Mouse (Mus musculus) left cerebral cortex, postnatal 4 days (tissue): ENCODE measurements at regions not wholly inside any gene's neighbourhood (a gene's known extent, or its start where the extent isn't known, plus 50 kb on each side); places are given as distances from the start of the nearest gene placed in this dataset.

Experiments
- DNase-seq: peaks from one replicate; pipeline ENCODE4 v3.0.0-alpha.2; 2022
- intact Hi-C: fragments of 180-260 bp; cut with DNase I; formaldehyde crosslinking; loops from one replicate; pipeline ENCODE4 v1.15.1; 2025

- no peak for DNase-seq
- intact Hi-C loops: no loop called here
Observed at GRCm38 (mm10) chr15:62177768-62178410, 1255.1 kb upstream of the A1bg start.

DNA sequence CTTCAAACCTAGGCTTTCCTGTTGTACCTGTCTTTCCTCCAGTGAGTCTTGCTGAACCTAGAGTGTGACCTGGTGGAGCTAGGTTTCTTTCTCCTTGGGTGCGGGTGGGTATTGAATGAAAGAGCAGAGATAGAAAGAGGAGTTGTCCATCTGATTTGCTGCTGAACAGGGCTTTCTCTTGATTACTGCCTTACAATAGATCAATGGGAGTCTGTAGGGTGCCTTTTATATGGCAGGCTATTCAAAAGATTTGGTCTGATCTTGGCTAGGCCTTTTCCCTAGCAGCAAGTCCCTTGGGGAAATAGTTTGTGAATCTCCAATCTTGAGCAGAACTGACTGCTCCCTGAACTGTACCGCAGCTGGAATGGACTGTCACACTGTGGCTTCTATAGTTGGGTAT lies 1253.3 kb upstream of the A1bg start:
- intact Hi-C loops: no loop called here
- no peak for DNase-seq

DNA sequence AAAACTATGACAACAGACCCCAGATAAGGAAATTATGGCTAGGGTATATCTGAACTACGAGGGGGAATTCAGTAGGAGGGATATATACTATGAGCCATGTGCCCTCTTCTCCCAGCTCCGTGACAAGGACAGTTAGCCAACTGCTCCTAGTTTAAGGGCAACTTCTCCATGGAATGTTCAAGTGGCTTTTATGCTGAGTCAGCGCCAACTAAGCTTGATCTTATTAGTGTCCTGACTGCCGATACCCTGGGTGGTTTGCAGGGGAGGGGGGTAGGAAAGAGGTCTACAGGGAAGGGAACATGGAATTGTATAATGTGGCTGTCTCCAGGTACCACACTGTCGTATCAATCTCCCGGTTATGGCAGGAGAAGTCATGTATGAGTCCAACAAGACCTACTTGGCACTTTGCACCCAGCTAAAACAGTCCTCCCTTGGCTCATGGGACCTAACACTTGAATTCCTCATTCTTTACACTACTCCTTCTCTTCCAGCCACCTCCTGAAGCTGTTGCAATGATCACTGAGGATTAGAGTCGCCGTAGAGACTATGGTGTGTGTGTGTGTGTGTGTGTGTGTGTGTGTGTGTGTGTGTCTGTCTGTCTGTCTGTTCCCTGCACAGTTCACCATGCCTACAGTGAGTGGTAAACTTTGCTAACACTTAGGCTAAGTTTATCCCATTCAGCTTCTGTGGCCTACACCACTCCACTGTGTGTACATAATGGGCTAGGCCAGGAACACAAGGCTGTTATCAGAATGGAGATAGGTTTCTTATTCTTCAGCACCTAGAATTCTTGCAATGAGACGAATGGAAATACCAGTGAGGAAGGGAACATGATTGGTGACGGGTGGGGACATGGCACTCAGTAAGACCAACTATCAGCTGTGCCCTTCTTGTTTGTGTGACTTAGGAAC lies 1251.1 kb upstream of the A1bg start:
- DNase-seq: no peak
- intact Hi-C loops: no loop called here

GRCm38 (mm10) chr15:62171632-62172031 lies 1248.8 kb upstream of the A1bg start:
- intact Hi-C loops: no loop called here
- no peak for DNase-seq

DNA sequence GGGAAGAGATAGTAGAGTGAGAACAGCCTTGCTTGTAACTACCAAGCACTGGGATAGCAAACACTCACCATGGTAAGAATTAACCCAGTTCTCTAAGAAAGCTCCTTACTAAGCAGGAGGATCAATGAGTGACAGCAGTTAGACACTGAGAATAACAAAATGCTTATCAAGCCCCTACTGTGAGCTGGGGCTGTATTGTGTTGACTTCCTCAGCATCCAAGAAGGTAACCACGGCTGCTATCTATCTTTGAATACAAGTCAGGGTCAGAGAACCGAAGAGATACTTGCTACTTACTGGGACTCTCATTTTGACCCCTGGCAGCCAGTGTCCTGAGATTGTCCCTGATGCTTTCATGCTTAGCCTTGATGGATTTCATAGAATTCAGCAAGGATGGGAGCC lies 1248.4 kb upstream of the A1bg start:
- intact Hi-C loops: no loop called here
- no peak for DNase-seq

- intact Hi-C loops: no loop called here
- DNase-seq: no peak
Observed at GRCm38 (mm10) chr15:62170337-62170736, 1247.5 kb upstream of the A1bg start.

DNA sequence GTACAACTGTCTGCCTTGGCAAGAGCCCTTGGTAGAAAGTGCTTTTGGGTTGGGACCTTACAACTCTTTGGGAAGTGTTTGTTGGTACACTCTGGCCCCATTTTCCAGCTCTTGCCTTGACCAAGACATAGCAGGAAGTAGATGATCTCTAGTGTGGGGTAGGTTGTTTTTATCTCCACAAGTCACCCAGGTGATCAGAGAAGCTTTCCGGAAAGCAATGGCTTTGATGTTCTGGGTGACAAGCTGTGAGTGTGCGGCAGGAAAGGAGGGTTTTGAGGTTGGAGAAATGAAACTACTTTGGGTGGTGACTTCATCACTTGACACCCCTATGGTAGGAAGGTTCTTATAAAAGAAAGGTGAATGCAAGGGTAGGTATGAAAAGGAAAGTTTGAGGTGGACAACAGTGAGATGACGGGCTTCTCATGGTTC lies 1246.8 kb upstream of the A1bg start:
- intact Hi-C loops: no loop called here
- DNase-seq: no peak

DNA sequence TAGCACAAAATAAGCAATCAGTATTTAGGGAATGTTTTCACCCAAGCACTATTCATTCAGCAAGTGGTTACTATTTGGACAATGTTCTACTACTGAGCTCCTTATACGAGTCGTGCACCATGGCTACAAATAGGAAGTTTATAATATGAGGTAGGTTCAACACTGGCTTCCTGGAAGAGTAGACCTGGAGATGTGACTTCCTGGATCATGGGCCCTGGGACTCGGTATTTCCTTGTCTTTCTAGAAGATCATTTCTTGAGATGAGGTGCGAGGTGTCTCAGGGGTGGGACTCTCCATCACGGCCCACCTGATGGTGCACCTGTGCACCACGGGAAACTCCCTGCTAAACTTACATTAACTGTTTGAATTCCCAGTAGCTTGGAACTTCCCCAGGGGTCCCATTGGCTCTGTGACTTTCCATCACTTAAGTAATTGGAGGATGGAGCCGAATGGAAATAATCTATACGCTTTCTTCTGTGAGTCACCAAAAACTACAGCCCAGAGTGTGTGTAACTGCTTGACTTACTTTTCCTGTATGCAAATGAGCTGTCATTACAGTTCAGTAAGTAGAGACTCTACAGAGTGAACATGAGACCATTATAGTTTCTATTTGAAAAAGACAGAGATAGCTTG lies 1246.3 kb upstream of the A1bg start:
- intact Hi-C loops: no loop called here

DNA sequence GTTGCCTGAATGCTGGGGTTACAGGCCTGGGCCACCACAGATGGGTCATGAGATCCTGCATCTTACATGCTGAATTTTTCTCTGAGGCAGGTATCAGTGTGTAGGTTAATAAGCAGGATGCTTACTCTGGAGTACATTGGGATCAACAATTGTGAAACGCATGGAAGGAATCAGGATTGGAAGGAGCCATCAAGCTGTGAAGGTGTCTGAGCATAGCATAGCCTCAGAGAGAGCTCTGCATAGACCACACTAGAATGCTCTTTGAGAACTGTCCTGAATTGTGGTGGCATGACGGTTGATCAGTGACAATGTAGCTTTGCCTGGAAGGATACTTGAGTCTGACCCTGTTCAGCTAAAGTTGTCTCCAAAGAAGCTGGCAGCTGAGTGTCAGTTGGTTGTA lies 1245.7 kb upstream of the A1bg start:
- DNase-seq: no peak
- intact Hi-C loops: no loop called here

More for the DNA sequence above, 1246.3 kb upstream of the A1bg start:
- DNase-seq: no peak

DNA sequence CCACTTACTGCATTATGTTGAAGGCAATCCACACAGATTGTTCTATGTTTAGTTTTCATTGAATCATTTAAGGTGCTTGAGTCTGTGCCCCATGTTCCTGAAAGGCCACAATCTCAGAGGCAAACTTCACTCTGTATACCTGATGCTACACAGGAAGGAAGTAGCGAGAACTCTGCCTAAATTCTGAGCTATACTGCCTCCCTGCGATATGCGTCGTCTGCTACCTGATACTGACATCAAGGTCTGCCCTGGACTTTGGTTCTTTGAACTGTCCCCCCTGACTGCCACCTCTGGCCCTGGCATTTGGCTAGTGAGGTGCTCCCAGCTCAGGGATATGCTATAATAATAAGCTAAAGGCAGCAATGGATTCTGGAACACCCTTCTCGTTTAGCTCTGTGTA lies 1244.0 kb upstream of the A1bg start:
- intact Hi-C loops: no loop called here
- DNase-seq: no peak

- intact Hi-C loops: no loop called here
- no peak for DNase-seq
Observed at GRCm38 (mm10) chr15:62165826-62166500, 1243.2 kb upstream of the A1bg start.

- no peak for DNase-seq
Observed at GRCm38 (mm10) chr15:62164766-62165410, 1242.1 kb upstream of the A1bg start.

DNA sequence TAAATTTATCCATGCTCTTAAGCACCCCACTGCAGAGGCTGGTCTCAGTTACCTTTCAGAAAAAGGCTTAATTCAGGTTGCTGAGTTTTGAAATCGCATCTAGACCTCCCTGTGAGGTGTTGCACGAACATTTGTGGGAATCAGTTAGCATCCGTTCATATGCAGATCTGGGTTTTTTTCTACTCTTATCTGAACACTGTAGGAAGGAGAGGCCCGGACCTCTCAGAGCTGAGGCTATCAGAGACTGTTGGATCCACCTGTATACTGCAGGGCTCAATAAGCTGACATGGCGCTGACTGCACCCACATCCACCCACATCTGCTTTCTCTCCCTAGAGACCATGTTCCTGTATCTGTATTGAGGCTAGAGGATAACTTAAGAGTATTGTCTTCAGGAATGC lies 1240.4 kb upstream of the A1bg start:
- intact Hi-C loops: no loop called here
- DNase-seq: no peak

More at GRCm38 (mm10) chr15:62164766-62165410, 1242.1 kb upstream of the A1bg start:
- intact Hi-C loops: no loop called here

- intact Hi-C loops: no loop called here
- no peak for DNase-seq
Observed at GRCm38 (mm10) chr15:62162648-62163194, 1239.9 kb upstream of the A1bg start.

DNA sequence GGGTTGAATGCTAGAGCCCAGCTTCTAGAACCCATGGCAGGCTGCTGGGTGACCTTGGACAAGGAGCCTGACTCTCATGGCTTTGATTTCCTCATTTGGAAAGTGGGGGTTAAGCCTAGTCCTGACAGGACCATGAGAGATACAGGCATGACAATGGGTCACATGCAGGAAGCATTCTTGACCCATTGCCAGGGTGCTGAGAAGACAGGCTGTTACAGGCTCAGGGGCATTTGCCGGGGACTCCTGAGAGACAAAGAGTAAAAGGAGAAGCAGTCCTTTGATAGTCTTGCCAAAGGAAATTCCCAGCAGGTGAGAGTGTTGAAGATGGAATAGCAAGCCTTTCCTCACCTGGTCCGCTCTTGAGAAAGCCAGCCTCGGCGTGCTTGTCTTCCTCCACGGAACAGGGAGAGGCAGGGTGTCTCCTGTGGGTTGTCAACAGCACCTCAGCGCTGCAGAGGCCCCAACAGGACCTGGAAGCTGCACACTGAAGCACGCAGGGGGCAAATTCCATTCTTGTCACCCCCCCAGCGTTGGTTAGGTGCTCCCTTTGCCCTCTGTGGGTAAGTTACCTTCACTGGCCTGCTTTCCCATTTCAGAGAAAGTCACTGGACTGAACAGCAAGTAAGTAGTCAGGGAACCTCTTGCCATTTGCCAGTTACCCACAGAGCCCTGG lies 1239.3 kb upstream of the A1bg start:
- peak; percentile 48 for DNase-seq
- intact Hi-C loops: no loop called here

DNA sequence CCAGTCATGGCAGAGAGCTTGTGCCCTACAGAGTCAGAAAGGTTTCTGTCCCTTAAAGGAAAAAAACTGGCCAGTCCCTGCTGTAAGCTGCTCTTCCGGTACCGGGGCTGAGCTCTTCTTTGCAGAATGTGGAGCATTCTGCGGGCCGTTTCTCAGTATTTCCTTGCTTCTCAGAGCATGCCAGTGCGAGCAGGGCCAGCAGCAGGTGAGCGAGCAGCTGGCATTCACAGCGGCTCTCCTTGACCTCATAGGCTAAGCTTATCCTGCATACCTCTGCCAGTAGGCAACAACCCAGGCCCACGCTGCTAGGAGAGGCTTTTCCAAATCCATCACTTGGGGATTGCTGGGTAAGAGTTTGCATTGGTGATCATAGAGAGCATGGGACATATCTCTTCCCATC lies 1238.2 kb upstream of the A1bg start:
- intact Hi-C loops: no loop called here
- peak; percentile 28 for DNase-seq

- DNase-seq: no peak
- intact Hi-C loops: no loop called here
Observed at GRCm38 (mm10) chr15:62158875-62159675, 1236.3 kb upstream of the A1bg start.

GRCm38 (mm10) chr15:62157200-62158033 lies 1234.6 kb upstream of the A1bg start:
- DNase-seq: no peak
- intact Hi-C loops: no loop called here
